Mouse (Mus musculus): ENCODE measurements around the gene Nab1.

Gene Nab1

GRCm38 (mm10) chr1:52470811-52471489 is 29.5 kb downstream of the Nab1 start:
- DNase-seq: no peak

GRCm38 (mm10) chr1:52470326-52470725 is 30.2 kb downstream of the Nab1 start:
- DNase-seq: no peak

- DNase-seq: no peak
Measured at GRCm38 (mm10) chr1:52466518-52467120, 33.9 kb downstream of the Nab1 start.

GRCm38 (mm10) chr1:52465830-52466229 is 34.6 kb downstream of the Nab1 start:
- DNase-seq: no peak

- no peak for DNase-seq
Measured at GRCm38 (mm10) chr1:52465264-52465663, 35.2 kb downstream of the Nab1 start.

- no peak for DNase-seq
Measured at GRCm38 (mm10) chr1:52463305-52463704, 37.2 kb downstream of the Nab1 start.

GRCm38 (mm10) chr1:52456571-52456970 is 43.9 kb downstream of the Nab1 start:
- no peak for DNase-seq

- DNase-seq: no peak
Measured at GRCm38 (mm10) chr1:52454509-52455001, 45.9 kb downstream of the Nab1 start.

- no peak for DNase-seq
Measured at GRCm38 (mm10) chr1:52451360-52451759, 49.1 kb downstream of the Nab1 start.

- DNase-seq: no peak
Measured at GRCm38 (mm10) chr1:52435856-52436255, 64.6 kb downstream of the Nab1 start.

- no peak for DNase-seq
Measured at GRCm38 (mm10) chr1:52434085-52434484, 66.4 kb downstream of the Nab1 start.

- no peak for DNase-seq
Measured at GRCm38 (mm10) chr1:52431806-52432205, 68.7 kb downstream of the Nab1 start.

- DNase-seq: no peak
Measured at GRCm38 (mm10) chr1:52430606-52431005, 69.9 kb downstream of the Nab1 start.

- no peak for DNase-seq
Measured at GRCm38 (mm10) chr1:52430116-52430515, 70.4 kb downstream of the Nab1 start.

GRCm38 (mm10) chr1:52427841-52428464 is 72.5 kb downstream of the Nab1 start:
- no peak for DNase-seq

GRCm38 (mm10) chr1:52423846-52424245 is 76.6 kb downstream of the Nab1 start:
- DNase-seq: no peak

GRCm38 (mm10) chr1:52423057-52423456 is 77.4 kb downstream of the Nab1 start:
- no peak for DNase-seq

- DNase-seq: no peak
Measured at GRCm38 (mm10) chr1:52422137-52422536, 78.3 kb downstream of the Nab1 start.

GRCm38 (mm10) chr1:52421623-52422022 is 78.9 kb downstream of the Nab1 start:
- no peak for DNase-seq

- DNase-seq: no peak
Measured at GRCm38 (mm10) chr1:52419088-52419819, 81.2 kb downstream of the Nab1 start.
